Mouse (Mus musculus) myocyte (in vitro differentiated cells): ENCODE results near the gene Lxn.

Source experiments
- MAX ChIP-seq: IDR thresholded peaks from one replicate; pipeline ENCODE4 v1.6.1; 2011; ENCODE audit warnings: low read depth, mild to moderate bottlenecking, control low read depth
- MYOD1 ChIP-seq, 3 experiments: IDR thresholded peaks; one replicate each; pipeline ENCODE4 v1.6.1; 2011; ENCODE audit warnings: control low read depth in 2 of 3, low read depth in 2 of 3, mild to moderate bottlenecking in 2 of 3, moderate library complexity in 1 of 3; ENCODE audit not compliant: insufficient read length in 2 of 3, control insufficient read depth in 1 of 3
- MYOG ChIP-seq, 3 experiments: IDR thresholded peaks; one replicate each; pipeline ENCODE4 v1.6.1; 2011; ENCODE audit warnings: control low read depth in 2 of 3, low read depth in 2 of 3, mild to moderate bottlenecking in 2 of 3; ENCODE audit not compliant: insufficient read length in 2 of 3, control insufficient read depth in 1 of 3, insufficient read depth in 1 of 3
- POLR2A ChIP-seq: IDR thresholded peaks from one replicate; pipeline ENCODE4 v1.6.1; 2011; ENCODE audit warnings: low read depth, mild to moderate bottlenecking, control low read depth, moderate library complexity; ENCODE audit not compliant: insufficient read length
- POLR2AphosphoS2 ChIP-seq: IDR thresholded peaks from one replicate; pipeline ENCODE4 v1.6.1; 2011; ENCODE audit warnings: low read depth, control low read depth; ENCODE audit not compliant: insufficient read length
- TCF12 ChIP-seq: IDR thresholded peaks from one replicate; pipeline ENCODE4 v1.6.1; 2011; ENCODE audit warnings: mild to moderate bottlenecking, control low read depth; ENCODE audit not compliant: poor library complexity, insufficient read depth, severe bottlenecking
- TCF3 ChIP-seq: IDR thresholded peaks from one replicate; pipeline ENCODE4 v1.6.1; 2011; ENCODE audit warnings: low read depth, control low read depth; ENCODE audit not compliant: insufficient read length
- USF1 ChIP-seq: IDR thresholded peaks from one replicate; pipeline ENCODE4 v1.6.1; 2011; ENCODE audit warnings: low read depth, mild to moderate bottlenecking, control low read depth, moderate library complexity

- TF ChIP-seq MAX, result no peak
- no peak for TF ChIP-seq TCF3
- no peak for TF ChIP-seq USF1
- TF ChIP-seq MYOD1 (IDR thresholded peaks at IDR 0.05; ENCODE audit: control insufficient read depth in 1 of 3, insufficient read length in 2 of 3, low read depth in 2 of 3), result peak in 2 of 3 experiments; percentile 67 to 86
- peak in 2 of 3 experiments; percentile 52 to 62 for TF ChIP-seq MYOG (IDR thresholded peaks at IDR 0.05; ENCODE audit: control insufficient read depth in 1 of 3, insufficient read depth in 1 of 3, insufficient read length in 2 of 3, low read depth in 2 of 3)
- TF ChIP-seq POLR2A, result no peak
- TF ChIP-seq POLR2AphosphoS2, result no peak
- TF ChIP-seq TCF12, result no peak
Measured at GRCm38 (mm10) chr3:67482400-67482799, 18.7 kb upstream of the Lxn start.
